Mouse (Mus musculus): ENCODE data around the gene Commd9. TPM values are rescaled to one million over a fixed set of nuclear protein-coding genes. Genes with fewer than 3 reads are reported as not detected.

Commd9 gene
- polyA plus RNA-seq, 1 experiment from 2014 or later, result 66.7 TPM

- Histone ChIP-seq H3K4me1 (peaks cover 16% of the 10 kb centered on the region), H3K27ac (replicated peaks) (no peak overlapping the region), H3K27me3 (ENCODE audit: low read depth, poor library complexity, severe bottlenecking) (no peaks in the 10 kb centered on the region), H3K4me3 (no peak overlapping the region), H3K9me3 (replicated peaks) (no peaks in the 10 kb centered on the region), H3K36me3 (peaks cover 7% of the 10 kb centered on the region)
- WGBS, result 85% methylated on average over 7 of the region's 7 CpGs
- DNase-seq (ENCODE audit: low spot score), result no peak
These were observed 5.1 kb downstream of the Commd9 start for GRCm38 (mm10) chr2:101891143-101891542.

DNA sequence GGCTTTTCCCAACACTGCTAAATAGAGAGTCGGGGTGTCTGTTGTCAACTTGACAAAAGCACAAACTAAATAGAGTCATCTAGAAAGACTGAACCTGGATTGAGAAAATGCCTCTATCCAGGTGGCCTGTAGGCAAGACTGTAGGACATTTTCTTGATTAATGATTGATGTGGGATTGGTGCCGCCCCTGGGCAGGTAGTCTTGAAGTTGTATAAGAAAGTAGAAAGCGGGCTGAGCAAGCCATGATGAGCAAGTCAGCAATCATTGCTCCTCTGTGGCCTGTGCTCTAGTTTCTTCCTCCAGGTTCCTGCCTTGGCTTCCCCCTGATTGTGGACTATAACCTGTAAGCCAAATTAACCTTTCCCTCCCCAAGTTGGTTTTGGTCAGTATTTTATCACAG is 8.1 kb downstream of the Commd9 start:
- WGBS, result 89% methylated on average over 3 of the region's 3 CpGs
- no peak overlapping the region for H3K4me3 ChIP-seq
- no peak overlapping the region for H3K27ac ChIP-seq (replicated peaks)
- no peak for DNase-seq (ENCODE audit: low spot score)
- H3K27me3 ChIP-seq (ENCODE audit: low read depth, poor library complexity, severe bottlenecking), result no peaks in the 10 kb centered on the region
- H3K9me3 ChIP-seq (replicated peaks), result no peaks in the 10 kb centered on the region
- H3K36me3 ChIP-seq, result peaks cover 15% of the 10 kb centered on the region
- peaks cover 19% of the 10 kb centered on the region for H3K4me1 ChIP-seq

GRCm38 (mm10) chr2:101896425-101897204 is 10.6 kb downstream of the Commd9 start:
- Histone ChIP-seq H3K4me3 (no peak overlapping the region), H3K9me3 (replicated peaks) (no peaks in the 10 kb centered on the region), H3K4me1 (peaks cover 19% of the 10 kb centered on the region), H3K27me3 (ENCODE audit: low read depth, poor library complexity, severe bottlenecking) (no peaks in the 10 kb centered on the region), H3K36me3 (peaks cover 35% of the 10 kb centered on the region), H3K27ac (replicated peaks) (no peak overlapping the region)
- WGBS, result 83% methylated on average over 10 of the region's 10 CpGs
- DNase-seq (ENCODE audit: low spot score), result no peak

DNA sequence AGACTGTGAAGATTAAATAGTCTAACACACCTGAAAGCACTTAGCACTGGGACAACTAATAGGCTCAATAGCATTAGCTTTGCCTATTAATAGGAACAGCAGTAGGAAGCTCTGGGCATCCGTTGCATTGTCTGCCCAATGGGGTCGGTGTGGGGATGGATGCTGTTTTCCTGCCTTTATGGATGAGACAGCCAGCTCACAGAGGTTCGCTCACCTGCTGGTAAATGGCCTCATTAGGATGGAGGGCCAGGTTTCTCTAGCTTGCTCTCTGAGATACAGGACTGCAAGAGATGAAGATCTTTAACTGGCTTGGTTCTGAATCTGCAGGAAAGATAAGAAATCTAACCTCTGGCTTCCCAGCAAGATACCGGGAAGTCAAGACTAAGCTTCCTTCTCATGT is 16.1 kb downstream of the Commd9 start:
- Histone ChIP-seq H3K4me1 (peaks cover 18% of the 10 kb centered on the region), H3K27ac (replicated peaks) (no peak overlapping the region), H3K36me3 (peaks cover 21% of the 10 kb centered on the region; the same call in 1 of the 2 replicates), H3K9me3 (replicated peaks) (no peaks in the 10 kb centered on the region), H3K4me3 (no peak overlapping the region), H3K27me3 (ENCODE audit: low read depth, poor library complexity, severe bottlenecking) (no peaks in the 10 kb centered on the region)
- 85% methylated on average over 4 of the region's 4 CpGs for WGBS
- DNase-seq (ENCODE audit: low spot score), result no peak

DNA sequence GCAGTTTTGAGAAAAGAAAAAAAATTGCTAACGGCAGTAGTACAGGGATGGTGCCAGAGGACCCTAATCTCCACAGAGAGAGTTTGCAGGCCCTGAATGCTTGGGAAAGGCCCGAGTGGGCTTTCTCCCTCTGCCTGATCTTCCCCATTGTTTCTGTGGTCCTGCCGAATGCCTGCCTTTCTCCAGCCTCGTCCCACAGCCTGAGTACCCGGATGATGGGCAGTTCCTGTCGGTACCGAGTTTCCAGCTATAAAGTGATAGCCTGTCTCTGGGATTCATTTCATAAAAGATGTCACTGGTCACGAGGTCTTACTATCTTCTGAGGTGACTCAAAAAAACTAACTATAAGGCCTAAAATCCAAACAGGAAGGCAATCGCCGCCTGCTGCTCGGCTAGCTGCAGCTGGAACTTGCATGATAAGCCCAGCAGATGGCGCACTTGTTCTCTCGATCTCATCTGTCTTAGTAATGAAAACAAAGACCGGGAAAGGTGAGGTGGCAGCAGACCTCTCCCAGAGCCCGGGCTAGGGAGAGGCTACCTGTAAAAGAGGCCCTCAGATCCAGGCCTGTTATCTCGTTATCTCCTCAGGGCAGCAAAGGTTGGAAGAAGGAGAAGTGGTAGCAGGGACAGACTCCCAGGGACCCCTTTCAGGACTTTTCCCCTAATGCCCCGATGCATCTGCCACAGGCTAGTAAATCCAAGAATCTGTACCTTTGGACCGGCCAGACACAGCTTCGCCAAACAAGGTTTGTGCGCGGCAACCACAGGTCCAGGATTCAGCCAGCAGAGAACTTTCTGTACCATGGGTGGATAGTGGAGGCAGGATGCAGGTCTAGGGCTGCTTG is 19.7 kb downstream of the Commd9 start:
- H3K4me3 ChIP-seq, result peak overlapping the region; percentile 36
- H3K9me3 ChIP-seq (replicated peaks), result no peaks in the 10 kb centered on the region
- H3K4me1 ChIP-seq, result peaks cover 23% of the 10 kb centered on the region
- peaks cover 8% of the 10 kb centered on the region; the same call in 1 of the 2 replicates for H3K36me3 ChIP-seq
- 26% methylated on average over 21 of the region's 21 CpGs for WGBS
- H3K27me3 ChIP-seq (ENCODE audit: low read depth, poor library complexity, severe bottlenecking), result no peaks in the 10 kb centered on the region
- H3K27ac ChIP-seq (replicated peaks), result peak overlapping the region; percentile 84
- peak; percentile 86 for DNase-seq (ENCODE audit: low spot score)

DNA sequence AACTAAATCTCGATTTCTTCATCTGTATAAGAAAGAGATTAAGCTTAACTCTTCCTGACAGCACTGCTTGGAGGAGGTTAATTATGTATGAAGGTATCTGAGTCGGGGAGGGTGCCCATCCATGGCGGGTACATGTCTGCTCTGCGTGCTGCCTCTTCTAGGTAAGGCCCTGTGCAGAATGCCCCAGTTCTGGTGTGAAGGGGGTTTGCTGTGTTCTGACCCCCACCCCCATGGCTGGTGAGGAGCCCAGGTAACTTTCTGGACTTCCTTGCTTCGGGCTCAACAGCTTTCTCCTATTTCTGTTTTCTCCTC is 20.3 kb downstream of the Commd9 start:
- Histone ChIP-seq H3K4me3 (no peak overlapping the region), H3K4me1 (peaks cover 23% of the 10 kb centered on the region), H3K9me3 (replicated peaks) (no peaks in the 10 kb centered on the region), H3K36me3 (0 out of 2 replicates have a peak, but pooled peaks cover 2% of the 10 kb centered on the region), H3K27ac (replicated peaks) (peak overlapping the region; percentile 84), H3K27me3 (ENCODE audit: low read depth, poor library complexity, severe bottlenecking) (no peaks in the 10 kb centered on the region)
- WGBS, result 65% methylated on average over 5 of the region's 5 CpGs
- no peak for DNase-seq (ENCODE audit: low spot score)

DNA sequence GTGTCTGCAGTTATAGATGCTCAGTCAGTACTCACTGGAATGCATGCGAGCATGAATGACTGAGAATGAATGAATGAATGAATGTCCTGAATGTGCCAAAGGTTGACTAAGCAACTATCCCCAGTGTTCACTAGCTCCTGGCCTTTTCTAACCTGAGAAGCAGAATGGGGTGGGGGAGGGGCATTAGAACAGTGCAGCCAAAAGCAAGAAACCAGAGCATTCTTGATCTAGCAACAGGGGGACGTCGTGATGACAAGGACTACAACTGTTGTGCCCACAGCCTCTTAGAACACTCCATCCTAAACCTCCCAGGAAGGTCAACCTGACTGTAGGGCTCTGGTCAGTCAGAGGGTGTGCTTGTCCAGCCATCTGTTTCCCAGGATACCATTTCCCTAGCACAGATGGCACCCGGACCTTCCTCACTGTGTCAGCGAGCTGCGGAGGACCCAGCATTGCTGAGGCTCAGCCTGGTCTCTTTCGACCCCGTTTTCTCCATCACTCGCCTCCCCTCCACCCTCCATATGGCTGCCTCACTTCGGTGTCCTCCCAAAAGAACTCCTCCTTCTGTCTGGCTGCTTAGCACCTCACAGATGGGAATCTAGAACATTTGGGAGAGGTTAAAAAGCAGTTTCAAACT is 21.5 kb downstream of the Commd9 start:
- no peak for DNase-seq (ENCODE audit: low spot score)
- H3K9me3 ChIP-seq (replicated peaks), result no peaks in the 10 kb centered on the region
- H3K4me1 ChIP-seq, result peaks cover 23% of the 10 kb centered on the region
- no peaks in the 10 kb centered on the region for H3K36me3 ChIP-seq
- no peaks in the 10 kb centered on the region for H3K27me3 ChIP-seq (ENCODE audit: low read depth, poor library complexity, severe bottlenecking)
- H3K4me3 ChIP-seq, result no peak overlapping the region
- WGBS, result 79% methylated on average over 10 of the region's 10 CpGs
- peak overlapping the region; percentile 29; the same call in 1 of the 2 replicates for H3K27ac ChIP-seq (replicated peaks)

GRCm38 (mm10) chr2:101908773-101909172 is 22.7 kb downstream of the Commd9 start:
- H3K27ac ChIP-seq (replicated peaks), result no peak overlapping the region; the same call in 1 of the 2 replicates

DNA sequence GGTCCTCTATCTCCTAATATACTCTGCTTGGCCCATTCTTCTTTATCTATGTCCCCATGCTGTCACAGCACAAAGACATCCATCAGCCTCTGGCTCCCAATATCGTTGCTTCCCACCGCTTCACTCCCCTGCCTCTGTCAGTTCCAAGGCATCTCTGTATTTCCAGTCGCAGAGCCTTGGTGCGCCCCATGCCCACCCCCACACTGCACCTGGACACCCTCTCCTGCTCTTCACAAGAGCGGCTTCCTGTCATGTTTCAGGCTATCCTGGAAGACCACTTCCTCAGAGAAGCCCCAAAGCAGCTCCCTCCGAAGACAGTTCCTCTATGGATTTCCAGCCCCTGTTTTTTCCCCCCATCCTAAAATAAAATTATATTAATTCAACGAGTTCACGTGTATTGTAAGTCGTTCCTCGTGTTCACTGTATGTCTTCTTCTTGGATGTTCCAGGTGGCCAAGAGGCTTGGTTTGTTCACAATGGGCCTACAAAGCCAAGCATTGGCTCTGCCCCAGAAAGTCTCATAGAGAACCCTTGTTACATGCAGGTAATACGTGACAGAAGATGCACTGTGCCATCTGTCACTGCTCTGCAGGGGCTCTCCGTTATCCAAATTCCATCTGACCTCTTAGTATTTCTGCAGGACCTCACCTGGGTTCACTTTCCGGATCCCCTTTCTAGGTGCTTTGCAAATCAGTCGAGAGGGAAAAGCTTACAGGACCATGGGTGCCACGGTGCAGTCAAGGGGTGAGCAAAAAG is 23.5 kb downstream of the Commd9 start:
- Histone ChIP-seq H3K4me1 (peaks cover 23% of the 10 kb centered on the region), H3K9me3 (replicated peaks) (no peaks in the 10 kb centered on the region), H3K4me3 (no peak overlapping the region), H3K36me3 (no peaks in the 10 kb centered on the region), H3K27ac (replicated peaks) (no peak overlapping the region; the same call in 1 of the 2 replicates), H3K27me3 (ENCODE audit: low read depth, poor library complexity, severe bottlenecking) (no peaks in the 10 kb centered on the region)
- 90% methylated on average over 15 of the region's 15 CpGs for WGBS
- no peak for DNase-seq (ENCODE audit: low spot score)

More at GRCm38 (mm10) chr2:101908773-101909172, 22.7 kb downstream of the Commd9 start:
- H3K27me3 ChIP-seq (ENCODE audit: low read depth, poor library complexity, severe bottlenecking), result no peaks in the 10 kb centered on the region
- no peaks in the 10 kb centered on the region for H3K9me3 ChIP-seq (replicated peaks)
- H3K4me1 ChIP-seq, result peaks cover 23% of the 10 kb centered on the region
- no peak overlapping the region for H3K4me3 ChIP-seq
- no peak for DNase-seq (ENCODE audit: low spot score)
- 80% methylated on average over 13 of the region's 13 CpGs for WGBS
- H3K36me3 ChIP-seq, result no peaks in the 10 kb centered on the region

- Histone ChIP-seq H3K4me1 (peaks cover 10% of the 10 kb centered on the region), H3K27ac (replicated peaks) (no peak overlapping the region), H3K4me3 (no peak overlapping the region), H3K36me3 (no peaks in the 10 kb centered on the region), H3K9me3 (replicated peaks) (no peaks in the 10 kb centered on the region), H3K27me3 (ENCODE audit: low read depth, poor library complexity, severe bottlenecking) (no peaks in the 10 kb centered on the region)
- no peak for DNase-seq (ENCODE audit: low spot score)
- 91% methylated on average over 7 of the region's 7 CpGs for WGBS
These were observed 32.5 kb downstream of the Commd9 start for GRCm38 (mm10) chr2:101918518-101918917.

- H3K27ac ChIP-seq (replicated peaks), result peak overlapping the region; percentile 65
- DNase-seq (ENCODE audit: low spot score), result no peak
- no peaks in the 10 kb centered on the region for H3K9me3 ChIP-seq (replicated peaks)
- H3K36me3 ChIP-seq, result no peaks in the 10 kb centered on the region
- no peak overlapping the region for H3K4me3 ChIP-seq
- WGBS, result 34% methylated on average over 2 of the region's 2 CpGs
- H3K4me1 ChIP-seq, result peaks cover 14% of the 10 kb centered on the region
- H3K27me3 ChIP-seq (ENCODE audit: low read depth, poor library complexity, severe bottlenecking), result no peaks in the 10 kb centered on the region
These were observed 34.1 kb downstream of the Commd9 start for GRCm38 (mm10) chr2:101920136-101920554.

DNA sequence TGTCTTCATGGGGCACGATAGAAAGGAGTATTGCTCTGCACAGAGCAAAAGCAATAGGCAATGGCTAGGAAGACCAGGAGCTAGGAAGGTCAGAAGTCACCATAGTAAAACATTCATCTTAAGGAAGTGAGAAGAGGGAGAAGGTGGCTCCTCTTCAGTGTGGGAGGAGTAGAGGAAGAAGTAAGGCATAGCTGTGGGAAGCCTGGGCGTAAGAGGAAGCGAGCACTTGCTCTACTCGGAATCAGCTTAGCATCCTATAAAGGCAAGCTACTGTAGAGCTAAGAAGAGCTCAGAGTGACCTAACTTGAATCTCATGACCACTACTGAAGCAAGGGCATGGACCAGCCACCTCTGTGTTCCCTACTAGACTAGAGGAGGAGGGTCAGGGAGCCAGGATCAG is 36.3 kb downstream of the Commd9 start:
- H3K9me3 ChIP-seq (replicated peaks), result no peaks in the 10 kb centered on the region

More for the DNA sequence above, 36.3 kb downstream of the Commd9 start:
- peaks cover 22% of the 10 kb centered on the region for H3K4me1 ChIP-seq
- no peak overlapping the region for H3K4me3 ChIP-seq
- no peak for DNase-seq (ENCODE audit: low spot score)
- H3K36me3 ChIP-seq, result no peaks in the 10 kb centered on the region
- no peak overlapping the region for H3K27ac ChIP-seq (replicated peaks)
- no peaks in the 10 kb centered on the region for H3K27me3 ChIP-seq (ENCODE audit: low read depth, poor library complexity, severe bottlenecking)
- WGBS, result 87% methylated on average over 4 of the region's 4 CpGs

Data from midbrain, embryonic 10.5 days (tissue).